Mouse (Mus musculus) kidney, adult 8-10 months (tissue): ENCODE measurements around the gene Rsl1d1.

Experiments
- DNase-seq, 2 experiments: peaks; one replicate each; pipeline ENCODE4 v3.0.0; 2022

Rsl1d1 gene

GRCm38 (mm10) chr16:11202571-11203554, at the start of gene Rsl1d1:
TSS of gene Rsl1d1 (minus strand) at chr16:11203331.
- DNase-seq: peak; percentile 90 to 93

GRCm38 (mm10) chr16:11247791-11248190, 44.7 kb upstream of the Rsl1d1 start:
- DNase-seq: no peak

- DNase-seq: no peak
Measured at GRCm38 (mm10) chr16:11245767-11246166, 42.6 kb upstream of the Rsl1d1 start.

GRCm38 (mm10) chr16:11242401-11242800, 39.3 kb upstream of the Rsl1d1 start:
- peak in 1 of 2 experiments; percentile 29 for DNase-seq

GRCm38 (mm10) chr16:11217801-11218200, 14.7 kb upstream of the Rsl1d1 start:
- no peak for DNase-seq

- peak in 1 of 2 experiments; percentile 4 for DNase-seq
Measured at GRCm38 (mm10) chr16:11203600-11204390, 664 bp upstream of the Rsl1d1 start.

- no peak for DNase-seq
Measured at GRCm38 (mm10) chr16:11201740-11202394, 1.3 kb downstream of the Rsl1d1 start.

- DNase-seq: no peak
Measured at GRCm38 (mm10) chr16:11200247-11200646, 2.9 kb downstream of the Rsl1d1 start.

GRCm38 (mm10) chr16:11198467-11198866, 4.7 kb downstream of the Rsl1d1 start:
- no peak for DNase-seq

GRCm38 (mm10) chr16:11197052-11197451, 6.1 kb downstream of the Rsl1d1 start:
- DNase-seq: no peak

- DNase-seq: no peak
Measured at GRCm38 (mm10) chr16:11193231-11193630, 9.9 kb downstream of the Rsl1d1 start.

- DNase-seq: no peak
Measured at GRCm38 (mm10) chr16:11190150-11190549, 13.0 kb downstream of the Rsl1d1 start.

GRCm38 (mm10) chr16:11177404-11177803, 25.7 kb downstream of the Rsl1d1 start:
- DNase-seq: no peak

GRCm38 (mm10) chr16:11176884-11177244, 26.3 kb downstream of the Rsl1d1 start:
- DNase-seq: no peak

- DNase-seq: peak; percentile 86 to 89
Measured at GRCm38 (mm10) chr16:11176208-11176883, 26.8 kb downstream of the Rsl1d1 start, which contains the start of gene Zc3h7a. TSS of gene Zc3h7a (minus strand) at chr16:11176393.

GRCm38 (mm10) chr16:11175489-11176207, 27.5 kb downstream of the Rsl1d1 start:
- DNase-seq: peak; percentile 64 to 68

GRCm38 (mm10) chr16:11175100-11175488, 28.0 kb downstream of the Rsl1d1 start:
- no peak for DNase-seq

GRCm38 (mm10) chr16:11174671-11175081, 28.5 kb downstream of the Rsl1d1 start:
- DNase-seq: peak; percentile 41 to 58

- DNase-seq: no peak
Measured at GRCm38 (mm10) chr16:11171679-11172078, 31.5 kb downstream of the Rsl1d1 start.

GRCm38 (mm10) chr16:11166431-11166830, 36.7 kb downstream of the Rsl1d1 start:
- DNase-seq: no peak

GRCm38 (mm10) chr16:11164695-11165255, 38.4 kb downstream of the Rsl1d1 start:
- peak; percentile 29 to 35 for DNase-seq
